Mouse (Mus musculus) adrenal gland (tissue): Measurements from ENCODE around the gene Mthfr.
"Not testable (repeated sequence)": the region's sequence is repeated elsewhere in the genome, so short reads cannot be mapped to it uniquely, and the experiment has no call there.

Source experiments
- intact Hi-C: fragments of 180-260 bp; cut with DNase I; formaldehyde crosslinking; loops from one replicate; pipeline ENCODE4 v1.15.1; 2025

Mthfr gene

DNA sequence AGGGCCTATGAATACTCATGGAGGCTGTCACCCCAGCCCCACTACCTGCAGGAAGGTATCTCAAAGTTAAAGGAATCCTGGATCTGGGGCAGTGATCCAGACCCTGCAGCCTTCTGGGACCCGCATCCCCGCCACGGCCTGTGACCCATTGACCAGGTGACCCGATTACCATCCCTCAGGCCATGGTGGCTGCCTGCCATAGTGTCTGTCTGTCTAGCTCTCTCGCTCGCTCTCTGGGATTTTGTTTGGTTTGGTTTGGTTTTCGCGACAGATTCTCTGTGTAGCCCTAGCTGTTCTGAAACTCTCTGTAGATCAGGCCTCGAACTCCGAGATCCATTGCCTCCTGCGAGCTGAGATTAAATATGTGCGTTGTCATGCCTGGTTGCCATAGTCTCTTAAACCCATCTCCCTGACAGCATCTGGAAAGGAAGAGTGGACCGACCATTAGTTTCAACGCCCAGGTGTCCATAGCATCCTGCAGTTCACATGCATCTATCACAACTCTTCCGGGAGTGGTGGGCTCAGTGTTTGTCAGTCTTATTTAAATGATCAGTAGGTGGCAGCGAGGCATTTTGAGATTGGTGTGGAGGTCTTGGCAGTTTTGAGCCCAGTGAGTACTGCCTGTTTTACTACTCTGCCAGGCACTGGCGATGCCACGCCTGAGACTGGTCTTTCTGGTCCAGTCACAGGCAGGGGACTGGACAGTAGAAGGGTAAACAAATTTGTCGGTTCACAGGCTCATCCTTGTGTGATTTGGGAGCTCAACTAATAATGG lies 564 bp downstream of the Mthfr start:
- intact Hi-C loops: no loop called here

DNA sequence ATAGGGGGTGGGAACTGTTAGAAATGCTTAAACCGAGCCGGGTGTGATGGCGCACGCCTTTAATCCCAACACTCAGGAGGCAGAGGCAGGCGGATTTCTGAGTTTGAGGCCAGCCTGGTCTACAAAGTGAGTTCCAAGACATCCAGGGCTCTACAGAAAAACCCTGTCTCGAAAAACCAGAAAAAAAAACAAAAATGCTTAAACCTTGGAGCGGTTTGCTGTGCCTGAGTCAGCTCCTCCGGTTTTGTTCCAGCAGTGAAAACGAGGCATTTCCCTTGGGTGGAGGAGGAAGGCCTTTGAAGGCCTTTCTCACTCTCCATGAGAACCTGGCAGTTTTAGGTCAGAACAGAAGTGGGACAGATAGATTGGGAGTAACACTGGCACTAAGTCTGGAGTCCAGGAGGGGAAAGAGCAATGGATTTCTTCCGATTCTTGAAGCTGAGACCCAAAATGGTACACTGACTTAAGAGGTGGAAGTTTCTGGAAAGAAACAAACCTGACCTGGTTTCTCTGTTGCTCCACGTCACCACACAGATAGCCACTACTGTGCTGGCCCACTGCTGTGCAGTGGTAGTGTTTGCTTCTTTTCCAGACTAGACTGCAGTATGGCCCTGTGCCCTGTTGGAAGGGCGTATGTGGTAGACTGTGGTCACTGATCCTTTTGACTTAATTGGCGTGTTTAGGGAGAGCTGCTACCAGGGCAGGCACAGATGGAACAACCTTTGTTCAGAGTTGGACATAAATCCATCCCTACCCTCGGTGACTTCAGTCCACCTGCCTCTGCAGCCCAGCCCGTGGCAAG lies 1.4 kb downstream of the Mthfr start:
- intact Hi-C loops: no loop called here

DNA sequence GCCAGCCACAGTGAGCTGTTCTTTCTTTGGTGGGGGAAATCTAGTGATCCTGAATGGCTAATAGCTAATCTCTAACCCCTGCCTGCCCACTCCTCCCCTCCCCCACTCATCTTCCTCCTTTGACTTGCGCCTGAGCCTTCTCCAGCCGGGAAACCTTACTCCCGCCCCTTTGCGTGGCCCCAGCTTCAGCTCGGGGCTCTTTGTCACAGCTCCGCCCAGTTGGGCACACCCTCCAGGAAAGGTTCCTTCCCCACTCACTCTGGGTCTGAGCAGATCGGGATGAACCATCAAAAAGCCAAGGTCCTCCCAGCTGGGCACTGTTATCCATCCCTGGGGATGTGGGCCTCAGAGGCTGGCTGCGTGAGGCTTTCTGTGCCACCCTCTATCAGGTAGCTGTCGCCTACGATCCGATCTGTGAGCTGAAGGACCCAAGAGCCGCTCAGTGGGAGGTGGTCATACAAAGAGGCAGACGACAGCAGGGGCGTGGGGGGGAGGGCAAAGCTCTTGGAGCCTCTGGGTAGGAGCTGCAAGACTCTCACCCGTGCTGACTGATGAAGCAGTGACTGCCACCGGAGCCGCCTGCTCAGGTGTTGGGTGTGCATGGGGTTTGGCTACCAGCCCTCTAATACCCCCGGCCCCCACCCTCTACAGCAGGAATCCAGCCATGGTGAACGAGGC lies 2.2 kb downstream of the Mthfr start:
- intact Hi-C loops: no loop called here

DNA sequence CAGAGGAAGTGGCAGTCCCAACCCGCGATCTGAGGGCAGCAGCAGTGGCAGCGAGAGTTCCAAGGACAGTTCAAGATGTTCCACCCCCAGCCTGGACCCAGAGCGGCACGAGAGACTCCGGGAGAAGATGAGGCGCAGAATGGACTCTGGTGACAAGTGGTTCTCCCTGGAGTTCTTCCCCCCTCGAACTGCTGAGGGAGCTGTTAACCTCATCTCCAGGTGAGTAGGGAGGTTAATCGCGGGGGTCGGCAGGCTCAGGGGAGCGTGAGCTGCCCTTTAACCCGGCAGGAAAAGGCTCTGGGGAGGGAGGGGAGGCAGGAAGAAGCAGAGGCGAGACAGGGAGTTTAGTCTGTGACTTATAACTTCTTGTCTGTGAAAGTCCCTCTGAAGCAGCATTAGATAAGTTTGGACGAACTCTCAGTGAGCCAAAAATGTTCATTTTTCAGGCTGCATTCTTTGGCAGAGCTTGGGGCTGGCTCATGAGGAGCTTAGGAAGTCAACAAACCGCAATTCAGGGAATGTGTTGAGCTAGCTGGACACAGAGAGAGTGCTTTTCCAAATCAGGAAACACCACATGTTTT lies 2.8 kb downstream of the Mthfr start:
- intact Hi-C loops: no loop called here

DNA sequence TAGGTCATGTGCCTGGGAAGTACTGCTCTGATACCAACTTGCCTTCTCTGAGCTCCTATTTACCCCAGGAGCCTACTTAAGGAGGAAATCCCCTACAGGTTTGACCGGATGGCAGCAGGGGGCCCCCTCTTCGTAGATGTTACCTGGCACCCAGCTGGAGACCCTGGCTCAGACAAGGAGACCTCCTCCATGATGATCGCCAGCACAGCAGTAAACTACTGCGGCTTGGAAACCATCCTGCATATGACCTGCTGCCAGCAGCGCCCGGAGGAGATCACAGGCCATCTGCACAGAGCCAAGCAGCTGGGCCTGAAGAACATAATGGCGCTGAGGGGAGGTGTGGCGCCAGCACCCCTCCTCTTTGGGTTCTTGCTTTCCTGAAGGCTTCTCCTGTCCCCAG lies 4.5 kb downstream of the Mthfr start:
- intact Hi-C loops: not testable (repeated sequence)

DNA sequence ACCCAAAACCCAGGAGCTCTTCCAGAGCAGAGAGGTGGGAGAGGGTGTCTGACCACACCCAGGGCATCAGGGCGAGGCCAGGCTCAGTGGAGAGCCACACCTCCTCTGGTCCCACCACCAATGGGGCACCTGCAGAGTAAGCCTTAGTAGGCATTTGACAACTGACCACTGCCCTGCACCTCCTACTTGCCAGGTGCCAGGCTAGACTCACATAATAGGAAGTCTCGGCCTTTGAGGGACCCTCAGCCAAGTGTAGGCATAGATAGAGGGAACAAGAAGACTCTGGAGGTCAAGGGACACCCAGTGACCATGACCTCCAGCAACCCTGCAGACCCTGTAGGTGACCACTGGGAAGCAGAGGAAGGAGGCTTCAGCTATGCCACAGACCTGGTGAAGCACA lies 5.2 kb downstream of the Mthfr start:
- intact Hi-C loops: no loop called here

DNA sequence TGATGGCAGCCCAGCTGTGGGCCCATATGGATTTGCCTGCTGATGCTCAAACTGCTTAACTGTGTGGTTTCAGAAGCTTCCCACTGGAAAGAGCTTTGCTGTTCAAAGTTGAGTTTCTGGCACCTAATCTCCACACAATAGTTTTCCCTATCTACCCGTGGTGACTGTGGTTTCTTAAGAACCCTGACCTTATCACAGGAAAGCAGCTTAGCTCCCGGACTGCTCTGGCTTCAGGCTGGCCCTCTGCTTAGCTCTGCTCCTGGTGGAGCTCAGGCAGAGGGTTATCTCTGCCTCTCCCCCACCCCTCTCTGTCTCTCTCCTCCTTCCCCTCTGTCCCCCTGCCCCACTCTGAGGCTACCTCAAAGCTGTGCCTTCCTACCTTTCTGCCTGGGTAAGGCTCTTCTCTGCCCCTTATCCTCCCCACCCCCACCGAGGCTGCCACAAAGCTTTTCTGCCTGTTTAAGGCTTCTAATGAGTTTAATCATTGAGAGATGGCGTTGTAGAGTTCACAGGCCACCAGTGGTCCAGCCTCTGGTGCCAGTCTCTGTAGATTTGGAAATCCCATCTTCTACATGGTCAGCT lies 7.7 kb downstream of the Mthfr start:
- intact Hi-C loops: no loop called here

DNA sequence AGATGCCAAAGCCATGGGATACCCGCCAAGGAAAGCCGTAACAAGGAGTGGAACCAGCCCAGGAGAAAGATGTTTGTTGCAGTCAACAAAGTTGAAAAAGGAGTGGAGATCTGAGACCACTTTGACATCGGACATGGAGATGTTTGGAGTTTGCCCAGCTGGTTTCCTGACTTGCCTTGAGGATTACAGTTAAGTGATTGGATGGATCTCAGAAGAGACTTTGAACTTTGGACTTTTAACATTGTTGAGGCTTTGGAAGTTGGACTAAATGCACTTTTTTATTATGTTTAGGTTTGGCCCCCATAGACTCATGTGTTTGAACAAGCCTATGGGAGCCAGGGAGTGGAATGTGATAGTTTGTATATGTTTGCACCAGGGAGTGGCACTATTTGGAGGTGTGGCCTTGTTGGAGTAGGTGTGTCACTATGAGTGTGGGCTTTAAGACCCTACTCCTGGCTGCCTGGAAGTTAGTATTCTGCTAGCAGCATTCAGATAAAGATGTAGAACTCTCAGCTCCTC lies 11.6 kb downstream of the Mthfr start:
- intact Hi-C loops: not testable (repeated sequence)

DNA sequence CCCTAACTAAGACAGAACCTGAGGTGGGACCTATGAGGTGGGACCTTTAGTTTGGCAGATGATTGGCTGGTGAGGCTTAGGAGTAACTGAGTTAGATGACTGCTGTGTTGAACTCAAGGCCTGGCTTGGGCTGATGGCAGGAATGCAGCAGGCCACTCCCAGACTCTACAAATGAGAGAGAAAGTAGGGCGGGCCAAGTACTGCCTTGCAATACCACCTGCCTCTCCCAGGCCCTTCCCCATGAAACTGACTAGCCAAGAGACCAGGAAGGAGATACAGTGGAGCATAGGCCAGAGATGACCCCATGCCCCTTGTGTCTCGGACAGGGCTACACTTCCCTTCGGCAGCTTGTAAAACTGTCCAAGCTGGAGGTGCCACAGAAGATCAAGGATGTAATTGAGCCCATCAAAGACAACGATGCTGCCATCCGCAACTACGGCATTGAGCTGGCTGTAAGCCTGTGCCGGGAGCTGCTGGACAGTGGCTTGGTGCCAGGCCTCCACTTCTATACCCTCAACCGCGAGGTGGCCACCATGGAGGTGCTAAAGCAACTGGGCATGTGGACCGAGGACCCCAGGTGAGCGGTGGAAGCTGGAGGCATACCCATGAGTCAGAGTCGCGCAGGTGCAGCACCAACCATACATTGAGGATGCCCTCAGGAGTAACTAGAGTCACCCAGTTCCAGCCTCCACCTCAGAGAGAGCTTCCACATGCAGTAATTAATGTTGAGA lies 12.3 kb downstream of the Mthfr start:
- intact Hi-C loops: no loop called here

DNA sequence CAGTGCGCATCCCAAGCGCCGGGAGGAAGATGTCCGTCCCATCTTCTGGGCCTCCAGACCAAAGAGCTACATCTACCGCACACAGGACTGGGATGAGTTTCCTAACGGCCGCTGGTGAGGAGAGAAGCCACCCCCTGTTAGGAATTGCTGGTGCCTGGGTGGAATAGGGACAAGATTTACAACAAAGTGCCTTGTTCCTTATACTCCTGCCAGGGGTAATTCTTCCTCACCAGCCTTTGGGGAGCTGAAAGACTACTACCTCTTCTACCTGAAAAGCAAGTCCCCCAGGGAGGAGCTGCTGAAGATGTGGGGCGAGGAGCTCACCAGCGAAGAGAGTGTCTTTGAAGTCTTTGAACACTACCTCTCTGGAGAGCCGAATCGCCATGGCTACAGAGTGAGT lies 13.0 kb downstream of the Mthfr start:
- intact Hi-C loops: no loop called here

DNA sequence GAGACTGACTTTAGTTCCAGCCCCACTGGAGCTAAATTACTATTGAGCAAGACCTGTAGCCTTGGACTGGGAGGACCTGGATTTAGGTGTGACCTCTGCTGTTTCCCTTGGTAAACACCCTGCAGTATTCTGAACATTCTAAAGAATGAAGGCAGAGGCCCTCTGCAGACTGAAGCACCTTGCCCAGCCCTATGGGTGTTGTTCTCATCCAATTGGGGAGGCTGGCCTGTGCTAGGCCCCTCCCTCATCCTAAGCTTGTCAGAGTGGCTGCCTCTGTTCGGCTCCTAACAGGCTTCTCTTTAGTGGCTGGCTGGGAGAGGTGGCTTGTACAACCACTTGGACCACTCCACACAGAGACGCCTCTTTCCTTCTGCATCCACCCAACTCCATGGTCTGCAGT lies 14.1 kb downstream of the Mthfr start:
- intact Hi-C loops: no loop called here

DNA sequence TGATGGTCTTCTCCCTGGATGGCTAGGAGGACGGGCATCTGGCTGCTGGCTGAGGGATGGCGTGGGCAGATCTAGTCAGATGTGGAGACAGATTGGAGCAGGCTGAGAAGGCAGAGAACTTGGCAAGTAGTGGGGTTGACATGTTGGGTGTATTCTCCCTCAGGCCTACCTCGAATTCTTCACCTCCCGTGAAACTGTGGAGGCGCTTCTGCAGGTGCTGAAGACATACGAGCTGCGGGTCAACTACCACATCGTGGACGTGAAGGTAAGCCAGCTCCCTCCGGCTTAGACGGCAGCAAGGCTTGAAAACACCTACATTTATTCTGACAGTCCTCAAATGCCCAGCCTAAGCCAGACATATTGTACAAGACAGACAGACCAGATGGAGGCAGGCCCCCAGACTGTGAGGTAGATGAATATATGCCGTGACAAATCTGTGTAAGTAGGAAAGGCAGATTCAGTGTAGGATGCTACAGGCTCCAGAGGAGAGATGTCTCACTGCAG lies 14.6 kb downstream of the Mthfr start:
- intact Hi-C loops: no loop called here

DNA sequence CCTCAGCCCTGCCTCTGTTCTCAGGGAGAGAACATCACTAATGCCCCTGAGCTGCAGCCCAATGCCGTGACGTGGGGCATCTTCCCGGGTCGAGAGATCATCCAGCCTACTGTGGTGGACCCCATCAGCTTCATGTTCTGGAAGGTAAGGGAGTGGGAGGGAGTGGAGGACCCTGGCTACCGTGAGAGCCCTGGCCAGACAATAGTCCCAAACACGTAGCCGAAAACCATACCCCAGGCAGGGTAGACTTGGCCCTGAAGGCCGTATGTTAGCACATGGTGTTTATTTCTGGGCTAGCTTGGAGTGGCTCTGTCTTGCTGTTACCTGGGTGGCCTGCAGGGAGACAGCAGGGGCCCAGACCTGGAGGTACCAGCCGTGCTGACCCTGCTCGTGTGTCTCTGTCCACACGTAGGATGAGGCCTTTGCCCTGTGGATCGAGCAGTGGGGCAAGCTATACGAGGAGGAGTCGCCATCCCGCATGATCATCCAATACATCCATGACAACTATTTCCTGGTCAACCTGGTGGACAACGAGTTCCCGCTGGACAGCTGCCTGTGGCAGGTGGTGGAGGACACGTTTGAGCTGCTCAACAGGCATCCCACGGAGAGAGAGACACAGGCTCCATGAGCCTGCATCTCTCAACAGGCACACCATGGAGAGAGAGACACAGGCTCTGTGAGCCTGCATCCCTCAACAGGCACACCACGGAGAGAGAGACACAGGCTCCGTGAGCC lies 16.3 kb downstream of the Mthfr start:
- intact Hi-C loops: loop anchor here (5.0 kb wide), 1 partner anchor 48 kb away; no protein-coding TSS in a partner anchor

DNA sequence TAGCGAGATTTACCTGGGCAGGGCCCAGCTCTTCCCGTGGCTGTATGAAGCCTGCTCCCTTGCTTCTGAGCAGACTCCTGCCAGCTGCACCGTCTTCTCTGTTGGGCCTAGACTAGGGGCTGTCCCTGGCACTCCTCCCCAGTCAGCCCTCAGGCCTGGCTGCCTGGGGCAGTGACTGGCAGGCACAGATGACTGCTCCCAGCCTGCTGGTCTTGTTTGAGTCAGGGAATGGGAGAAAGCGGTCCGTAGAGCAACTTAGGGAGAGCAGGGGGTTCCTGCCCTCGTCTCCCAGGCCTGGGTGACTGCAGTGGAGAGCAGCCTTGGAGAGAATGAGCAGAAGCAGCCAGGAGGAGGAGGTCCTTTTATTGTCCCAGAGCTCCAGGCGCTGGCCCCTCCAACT lies 17.4 kb downstream of the Mthfr start:
- intact Hi-C loops: loop anchor here (5.0 kb wide), 1 partner anchor 49 kb away; no protein-coding TSS in a partner anchor

DNA sequence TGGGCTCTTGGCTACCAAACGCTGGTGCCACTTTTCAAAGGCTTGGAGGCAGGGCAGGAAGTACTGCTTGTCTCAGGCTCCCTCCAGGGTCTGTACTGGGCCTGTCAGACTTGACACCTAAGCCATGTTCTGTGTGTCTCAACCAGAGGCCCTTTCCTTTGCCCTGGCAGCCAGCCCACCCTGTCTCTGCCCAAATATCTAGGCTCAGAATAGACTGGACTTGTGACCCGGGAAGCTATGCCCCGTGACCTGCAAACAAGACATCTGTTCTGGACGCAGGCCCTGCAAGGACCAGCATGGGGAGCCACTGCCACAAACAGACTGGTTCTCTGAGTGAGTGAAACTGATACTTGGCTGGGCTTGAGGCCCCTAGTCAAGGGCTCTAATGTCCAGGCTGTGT lies 17.9 kb downstream of the Mthfr start:
- intact Hi-C loops: loop anchor here (5.0 kb wide), 1 partner anchor 50 kb away; no protein-coding TSS in a partner anchor

DNA sequence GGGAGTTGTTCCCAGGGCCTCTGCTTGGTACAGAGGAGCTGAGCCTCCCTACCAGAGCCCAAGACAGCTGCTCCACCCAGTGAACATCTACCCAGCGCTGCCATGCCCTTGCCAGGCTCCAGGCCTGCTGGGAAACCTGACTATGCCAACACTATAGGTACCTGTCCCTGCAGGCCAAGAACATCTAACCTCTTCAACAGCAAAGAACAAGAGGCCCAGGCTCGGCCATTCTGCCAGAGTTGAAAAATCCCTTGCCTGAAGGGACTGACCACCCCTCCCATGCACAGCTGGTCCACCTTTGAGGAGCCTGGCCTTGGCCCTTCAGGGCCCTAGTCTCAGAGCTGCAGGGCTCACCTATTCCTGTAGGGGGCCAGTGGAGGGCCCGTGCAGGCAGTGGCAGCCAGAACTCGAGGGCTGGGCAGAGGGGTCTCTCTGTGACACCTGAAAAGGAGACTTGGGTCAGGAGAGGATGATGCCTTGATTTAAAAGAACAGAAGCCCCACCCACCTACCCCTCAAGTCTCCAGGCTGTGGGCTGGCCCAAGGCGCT lies 18.9 kb downstream of the Mthfr start:
- intact Hi-C loops: loop anchor here (5.0 kb wide), 1 partner anchor 50 kb away; no protein-coding TSS in a partner anchor

DNA sequence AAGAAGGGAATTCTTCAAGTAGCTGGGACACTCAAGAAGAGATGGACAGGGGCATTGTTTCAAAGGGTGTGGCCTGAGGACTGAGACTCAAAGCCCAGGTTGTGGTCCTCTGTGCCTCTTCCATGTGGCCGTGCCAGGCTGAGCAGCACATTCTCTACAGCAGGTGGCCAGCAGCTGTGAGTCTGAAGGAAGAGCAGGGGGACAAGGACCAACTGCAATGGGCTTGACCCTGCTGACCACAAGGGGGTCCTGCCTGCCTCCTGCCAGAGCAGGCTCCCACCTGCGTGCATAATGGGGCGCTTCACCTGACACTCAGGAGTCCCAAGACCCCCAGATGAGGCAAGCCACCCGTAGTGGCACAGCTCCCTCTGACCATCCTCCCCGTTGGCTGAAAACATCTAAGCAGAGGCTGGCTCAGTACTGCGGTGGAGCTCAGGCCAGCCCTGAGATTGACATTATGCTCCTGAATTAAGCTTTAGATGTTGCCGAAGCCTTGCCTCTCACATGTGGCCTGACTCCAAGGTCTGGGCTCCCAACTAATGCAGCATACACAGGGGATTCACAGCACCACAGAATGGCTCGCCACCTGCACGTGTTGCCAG lies 19.4 kb downstream of the Mthfr start:
- intact Hi-C loops: loop anchor here (5.0 kb wide), 1 partner anchor 51 kb away; no protein-coding TSS in a partner anchor

DNA sequence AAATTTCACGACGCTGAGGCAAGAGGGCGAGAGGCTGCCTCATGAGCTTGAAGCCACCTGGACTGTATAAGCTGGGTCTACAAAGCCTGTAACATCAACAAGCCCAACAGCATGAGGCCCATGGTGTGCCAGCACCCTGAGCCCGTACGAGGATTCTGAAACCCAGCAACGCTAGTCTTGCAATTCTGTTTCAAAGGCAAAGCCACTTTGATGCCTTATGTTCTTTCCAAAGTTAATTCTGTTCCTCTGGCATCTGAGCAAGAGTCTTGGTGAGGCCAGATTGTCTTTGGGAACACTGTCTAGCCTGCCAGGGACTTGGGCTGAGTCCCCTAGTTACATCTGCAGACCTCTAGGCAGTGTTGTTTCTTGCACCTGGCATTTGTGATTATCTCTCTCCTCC lies 20.1 kb downstream of the Mthfr start:
- intact Hi-C loops: loop anchor here (5.0 kb wide), 1 partner anchor 52 kb away; no protein-coding TSS in a partner anchor
